Mouse (Mus musculus) hindbrain, embryonic 15.5 days (tissue): ENCODE measurements around the gene Acnat1. TPM values are rescaled to one million over a fixed set of nuclear protein-coding genes. Genes with fewer than 3 reads are reported as not detected.
"Not testable (repeated sequence)": the region's sequence is repeated elsewhere in the genome, so short reads cannot be mapped to it uniquely, and the experiment has no call there.

Source experiments
- ATAC-seq: fragments of 200-750 bp; cut with Nextera tagmentation; 2 replicates; pipeline ENCODE4 v1.8.0; 2017; ENCODE audit warnings: low read depth, moderate number of reproducible peaks, moderate TSS enrichment; ENCODE audit not compliant: low FRiP score
- H3K27ac ChIP-seq: fragments of 300-500 bp; sonication (generic); replicated peaks from 2 replicates; pipeline ENCODE4 v1.5.1; 2015; ENCODE audit warnings: mild to moderate bottlenecking, inconsistent platforms
- H3K27me3 ChIP-seq: fragments of 300-500 bp; sonication (generic); 2 replicates; pipeline ENCODE4 v1.6.1; 2015; ENCODE audit warnings: control low read depth, inconsistent platforms
- H3K36me3 ChIP-seq: fragments of 300-500 bp; sonication (generic); 2 replicates; pipeline ENCODE4 v1.6.1; 2015; ENCODE audit warnings: control low read depth, inconsistent platforms
- H3K4me1 ChIP-seq: fragments of 300-500 bp; sonication (generic); replicated peaks from 2 replicates; pipeline ENCODE4 v1.6.1; 2015; ENCODE audit warnings: control low read depth, inconsistent platforms
- H3K4me2 ChIP-seq: fragments of 300-500 bp; sonication (generic); 2 replicates; pipeline ENCODE4 v1.6.1; 2015; ENCODE audit warnings: moderate library complexity, mild to moderate bottlenecking, inconsistent platforms
- H3K4me3 ChIP-seq: fragments of 300-500 bp; sonication (generic); 2 replicates; pipeline ENCODE4 v1.5.1; 2015; ENCODE audit warnings: mild to moderate bottlenecking, inconsistent platforms
- H3K9ac ChIP-seq: fragments of 300-500 bp; sonication (generic); 2 replicates; pipeline ENCODE4 v1.6.1; 2015; ENCODE audit warnings: inconsistent platforms
- H3K9me3 ChIP-seq: fragments of 300-500 bp; sonication (generic); 2 replicates; pipeline ENCODE4 v1.6.1; 2016; ENCODE audit warnings: control low read depth, inconsistent platforms
- WGBS: fragments of 180-500 bp; shearing (Covaris S2); methylation state at CpG from one replicate; pipeline ENCODE4 v1.1.7; 2015; 5-methylcytosine and 5-hydroxymethylcytosine counted together
- polyA plus RNA-seq: library from polyadenylated mRNA; unstranded; fragments of >200 nt; fragmentation: Nextera tagmentation; extraction: Ambion mirVana; gene quantifications from 2 replicates; pipeline ENCODE4 v1.2.1, GENCODE M21; 2015

Gene Acnat1
- not detected in 2 replicates for polyA plus RNA-seq

GRCm38 (mm10) chr4:49473435-49474100 is at the start of gene Acnat1:
Gene Acnat1, minus strand, starts transcription at chr4:49473912.
- no peaks in the 10 kb centered on the region for H3K27me3 ChIP-seq
- H3K4me2 ChIP-seq = no peak within 1 kb of the TSS
- no peak for ATAC-seq
- WGBS = 51% methylated on average over 3 of the region's 3 CpGs
- H3K27ac ChIP-seq = no peak within 1 kb of the TSS
- no peaks in the 10 kb centered on the region for H3K9me3 ChIP-seq
- no peak within 1 kb of the TSS for H3K4me3 ChIP-seq
- H3K9ac ChIP-seq = no peak within 1 kb of the TSS
- H3K36me3 ChIP-seq = no peaks in the 10 kb centered on the region
- no peaks in the 10 kb centered on the region for H3K4me1 ChIP-seq

- Histone ChIP-seq H3K27me3 (no peaks in the 10 kb centered on the region), H3K4me2 (peak overlapping the region; percentile 78), H3K27ac (no peak overlapping the region), H3K9me3 (no peaks in the 10 kb centered on the region), H3K4me1 (peaks cover 39% of the 10 kb centered on the region), H3K36me3 (peaks cover 27% of the 10 kb centered on the region), H3K4me3 (peak overlapping the region; percentile 74; the same call in 1 of the 2 replicates), H3K9ac (no peak overlapping the region)
- 69% methylated on average over 9 of the region's 9 CpGs for WGBS
- ATAC-seq = no peak
Measured at GRCm38 (mm10) chr4:49522576-49522975, 48.9 kb upstream of the Acnat1 start.

- no peaks in the 10 kb centered on the region for H3K27me3 ChIP-seq
- no peaks in the 10 kb centered on the region for H3K9me3 ChIP-seq
- H3K4me1 ChIP-seq = peaks cover 39% of the 10 kb centered on the region
- H3K27ac ChIP-seq = peak overlapping the region; percentile 70
- peak overlapping the region; percentile 74 for H3K4me3 ChIP-seq
- H3K36me3 ChIP-seq = peaks cover 24% of the 10 kb centered on the region
- under 1% methylated on average over 17 of the region's 17 CpGs for WGBS
- no peak; the same call in 1 of the 2 replicates for ATAC-seq
- peak overlapping the region; percentile 78 for H3K4me2 ChIP-seq
- peak overlapping the region; percentile 66 for H3K9ac ChIP-seq
Measured at GRCm38 (mm10) chr4:49521346-49521745, 47.6 kb upstream of the Acnat1 start.

DNA sequence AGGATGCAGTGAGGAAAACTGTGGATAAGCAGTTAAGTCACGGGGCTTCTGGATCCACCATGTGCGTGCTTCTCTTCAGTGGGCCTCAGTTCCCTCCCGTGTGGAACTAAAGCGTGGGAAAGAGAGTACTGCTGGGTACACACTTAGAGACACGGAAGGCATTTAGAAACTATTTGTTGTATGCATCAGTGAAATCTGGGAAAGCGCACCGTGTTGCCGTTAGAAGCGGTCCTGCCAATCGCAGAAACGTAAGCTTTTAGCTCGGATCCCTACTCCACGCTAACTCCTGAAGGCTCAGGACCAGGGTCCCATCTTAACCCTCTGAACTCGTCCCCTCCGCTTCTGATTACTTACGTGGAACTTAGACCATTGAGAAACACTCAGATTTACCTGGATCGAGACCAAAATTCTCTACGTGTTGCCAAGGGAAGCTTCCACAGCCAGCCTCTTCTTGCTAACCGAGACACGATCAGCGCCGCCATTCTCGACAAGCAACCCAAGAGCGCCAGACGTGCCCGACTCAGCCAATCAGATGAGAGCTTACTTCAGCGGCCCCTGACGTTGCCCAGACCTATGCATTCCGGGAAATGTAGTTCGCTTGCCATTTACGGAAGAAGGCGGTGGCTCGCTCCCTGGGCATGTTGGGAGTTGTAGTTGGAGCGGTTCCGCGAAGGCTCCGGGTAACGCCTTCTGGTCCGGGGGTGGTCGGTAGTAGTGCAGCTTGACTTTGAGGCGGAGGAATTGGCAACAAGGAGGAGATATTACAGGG is 47.0 kb upstream of the Acnat1 start, which contains the start of the genes Mrpl50 and Zfp189:
Gene Mrpl50 (minus strand): TSS at position 522 of the 769 bp plus-strand sequence.
Gene Zfp189 (plus strand): TSS at position 605 of the 769 bp plus-strand sequence.
- peak within 1 kb of the TSS; percentile 74 for H3K4me3 ChIP-seq
- peak within 1 kb of the TSS; percentile 66 for H3K9ac ChIP-seq
- ATAC-seq = peak; percentile 99
- H3K36me3 ChIP-seq = peaks cover 18% of the 10 kb centered on the region
- peak within 1 kb of the TSS; percentile 86 for H3K27ac ChIP-seq
- peak within 1 kb of the TSS; percentile 78 for H3K4me2 ChIP-seq
- WGBS = under 1% methylated on average over 41 of the region's 41 CpGs
- H3K4me1 ChIP-seq = peaks cover 39% of the 10 kb centered on the region
- H3K27me3 ChIP-seq = no peaks in the 10 kb centered on the region
- no peaks in the 10 kb centered on the region for H3K9me3 ChIP-seq

GRCm38 (mm10) chr4:49519476-49519875 is 45.8 kb upstream of the Acnat1 start:
- no peak overlapping the region for H3K9ac ChIP-seq
- WGBS = 75% methylated on average over 5 of the region's 5 CpGs
- peaks cover 12% of the 10 kb centered on the region for H3K36me3 ChIP-seq
- no peak for ATAC-seq
- peaks cover 39% of the 10 kb centered on the region for H3K4me1 ChIP-seq
- H3K4me3 ChIP-seq = 0 out of 2 replicates have a peak overlapping the region, but pooled peaks have one; percentile 14
- no peak overlapping the region for H3K27ac ChIP-seq
- peak overlapping the region; percentile 78 for H3K4me2 ChIP-seq
- no peaks in the 10 kb centered on the region for H3K9me3 ChIP-seq
- H3K27me3 ChIP-seq = no peaks in the 10 kb centered on the region

DNA sequence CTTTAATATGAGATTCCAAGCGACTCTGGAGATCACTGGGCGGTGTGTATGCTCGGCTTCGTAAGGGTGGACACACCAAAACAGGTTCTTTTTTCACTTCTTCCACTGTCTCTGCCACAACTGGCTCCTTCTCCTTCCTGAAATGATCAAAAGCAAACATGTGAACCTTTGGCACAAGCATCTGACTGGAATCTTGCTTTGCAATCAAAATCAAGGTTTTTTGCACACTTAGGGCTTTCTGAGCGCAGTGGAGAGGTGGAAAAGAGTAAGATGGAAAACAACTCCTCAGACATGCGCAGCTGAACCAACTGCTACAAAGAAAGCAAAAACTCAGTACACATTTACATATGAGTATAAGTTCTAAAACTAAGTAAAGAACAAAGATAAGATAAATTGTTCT is 40.7 kb upstream of the Acnat1 start:
- whole genome bisulfite sequencing = over 99% methylated on average over 6 of the region's 6 CpGs
- H3K4me1 ChIP-seq = peaks cover 9% of the 10 kb centered on the region

GRCm38 (mm10) chr4:49512636-49513035 is 38.9 kb upstream of the Acnat1 start:
- Histone ChIP-seq H3K9ac (no peak overlapping the region), H3K27me3 (no peaks in the 10 kb centered on the region), H3K36me3 (peaks cover 28% of the 10 kb centered on the region), H3K9me3 (no peaks in the 10 kb centered on the region), H3K4me2 (no peak overlapping the region), H3K27ac (no peak overlapping the region), H3K4me3 (no peak overlapping the region), H3K4me1 (no peaks in the 10 kb centered on the region)
- WGBS = 90% methylated on average over 4 of the region's 4 CpGs
- no peak for ATAC-seq

More for the DNA sequence above, 40.7 kb upstream of the Acnat1 start:
- H3K27ac ChIP-seq = no peak overlapping the region
- no peaks in the 10 kb centered on the region for H3K27me3 ChIP-seq
- peaks cover 28% of the 10 kb centered on the region for H3K36me3 ChIP-seq
- H3K4me3 ChIP-seq = no peak overlapping the region
- no peak overlapping the region for H3K4me2 ChIP-seq
- no peak overlapping the region for H3K9ac ChIP-seq
- no peaks in the 10 kb centered on the region for H3K9me3 ChIP-seq
- ATAC-seq = no peak

GRCm38 (mm10) chr4:49510236-49510835 is 36.6 kb upstream of the Acnat1 start:
- H3K4me2 ChIP-seq, ATAC-seq, H3K9me3 ChIP-seq, H3K27me3 ChIP-seq, H3K9ac ChIP-seq, H3K27ac ChIP-seq, H3K4me3 ChIP-seq, H3K4me1 ChIP-seq: not testable (repeated sequence)
- WGBS = 89% methylated on average over 1 of the region's 1 CpGs
- peaks cover 28% of the 10 kb centered on the region for H3K36me3 ChIP-seq

DNA sequence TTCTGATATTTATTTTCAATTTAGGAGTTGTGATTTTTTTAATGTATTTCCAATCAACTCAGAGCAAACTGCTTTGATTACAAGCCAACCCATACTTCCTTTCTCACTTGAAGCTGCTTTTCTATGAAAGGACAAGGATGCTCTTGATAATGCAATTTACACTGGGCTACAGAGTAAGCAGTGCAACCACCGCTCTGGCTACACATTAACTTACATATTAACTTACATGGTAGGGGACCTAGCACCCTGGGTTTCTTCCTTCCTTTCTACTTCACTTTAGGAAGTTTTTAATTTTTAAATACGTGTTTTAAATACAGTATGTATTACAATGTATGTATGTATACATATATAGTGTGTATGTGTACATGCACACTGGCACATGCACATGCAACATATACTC is 35.5 kb upstream of the Acnat1 start:
- H3K4me1 ChIP-seq = no peaks in the 10 kb centered on the region
- ATAC-seq = no peak
- no peak overlapping the region for H3K4me2 ChIP-seq
- WGBS = 91% methylated on average over 2 of the region's 2 CpGs
- H3K9me3 ChIP-seq = no peaks in the 10 kb centered on the region
- H3K36me3 ChIP-seq = peaks cover 24% of the 10 kb centered on the region
- H3K4me3 ChIP-seq = no peak overlapping the region
- no peaks in the 10 kb centered on the region for H3K27me3 ChIP-seq
- no peak overlapping the region for H3K27ac ChIP-seq
- no peak overlapping the region for H3K9ac ChIP-seq

DNA sequence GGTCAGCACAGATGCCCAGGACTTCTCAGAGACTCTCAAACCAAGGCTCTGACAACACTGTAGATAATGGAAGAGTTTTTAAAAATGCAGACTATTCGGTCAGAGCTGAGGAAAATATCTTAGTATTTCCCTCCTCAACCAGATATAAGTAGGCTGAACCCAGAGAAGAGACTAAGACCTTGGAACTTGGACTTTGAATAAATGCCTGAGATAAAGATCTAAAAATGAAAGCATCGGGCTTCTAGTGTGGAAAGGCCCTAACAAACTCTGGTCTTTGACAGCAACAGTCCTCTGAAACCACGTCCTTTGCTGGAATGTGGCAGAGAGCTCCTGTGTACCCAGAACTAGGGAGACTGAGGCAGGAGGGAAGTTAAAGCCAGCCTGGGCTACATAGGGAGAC is 32.7 kb upstream of the Acnat1 start, which contains the start of gene Baat:
Gene Baat (minus strand): TSS at position 172 of the 400 bp plus-strand sequence.
- Histone ChIP-seq H3K9ac (no peak within 1 kb of the TSS), H3K27ac (no peak within 1 kb of the TSS), H3K9me3 (no peaks in the 10 kb centered on the region), H3K4me3 (no peak within 1 kb of the TSS), H3K4me2 (no peak within 1 kb of the TSS), H3K27me3 (no peaks in the 10 kb centered on the region), H3K36me3 (0 out of 2 replicates have a peak, but pooled peaks cover under 1% of the 10 kb centered on the region), H3K4me1 (no peaks in the 10 kb centered on the region)
- no peak for ATAC-seq
- WGBS = 84% methylated on average over 3 of the region's 3 CpGs

GRCm38 (mm10) chr4:49503563-49503962 is 29.9 kb upstream of the Acnat1 start:
- ATAC-seq = no peak
- 91% methylated on average over 1 of the region's 1 CpGs for WGBS

More at GRCm38 (mm10) chr4:49503563-49503962, 29.9 kb upstream of the Acnat1 start:
- Histone ChIP-seq H3K4me2 (no peak overlapping the region), H3K9ac (no peak overlapping the region), H3K27me3 (no peaks in the 10 kb centered on the region), H3K36me3 (no peaks in the 10 kb centered on the region), H3K9me3 (no peaks in the 10 kb centered on the region), H3K4me3 (no peak overlapping the region), H3K27ac (no peak overlapping the region), H3K4me1 (no peaks in the 10 kb centered on the region)
